In genomic region chr11:70410297-70410643, GRCm38 (mm10) we compare ENCODE assay signal across 8 mouse cellular contexts. TPM values are rescaled to one million over a fixed set of nuclear protein-coding genes. Genes with fewer than 3 reads are reported as not detected.
DNase-seq lines count a peak whose midpoint lies in the region; ATAC-seq lines count a peak whose summit lies in the region.

No protein-coding gene starts in this region.

- WGBS in lung, embryonic 15.5 days = 58% methylated on average over 6 of the region's 6 CpGs
- WGBS in limb, embryonic 12.5 days = 64% methylated on average over 6 of the region's 6 CpGs
- 62% methylated on average over 6 of the region's 6 CpGs for WGBS in neural tube, embryonic 15.5 days

- H3K9ac ChIP-seq in lung, embryonic 15.5 days = peak overlapping the region; percentile 93; the same call in 1 of the 2 replicates
- no peak overlapping the region; the same call in 1 of the 2 replicates for H3K9ac ChIP-seq in limb, embryonic 12.5 days (replicated peaks)
- H3K9ac ChIP-seq in neural tube, embryonic 15.5 days (replicated peaks) = peak overlapping the region; percentile 84

- H3K4me2 ChIP-seq in lung, embryonic 15.5 days = peak overlapping the region; percentile 76
- H3K4me2 ChIP-seq in limb, embryonic 12.5 days = peak overlapping the region; percentile 90
- H3K4me2 ChIP-seq in neural tube, embryonic 15.5 days = peak overlapping the region; percentile 79

- H3K27me3 ChIP-seq in lung, embryonic 15.5 days = no peaks in the 10 kb centered on the region
- no peaks in the 10 kb centered on the region for H3K27me3 ChIP-seq in limb, embryonic 12.5 days
- H3K27me3 ChIP-seq in neural tube, embryonic 15.5 days (replicated peaks) = no peaks in the 10 kb centered on the region

- intact Hi-C loops in left cerebral cortex, postnatal 14 days (cut with DNase I) = no loop called here

- H3K4me1 ChIP-seq in lung, embryonic 15.5 days = peaks cover 22% of the 10 kb centered on the region
- peaks cover 18% of the 10 kb centered on the region for H3K4me1 ChIP-seq in limb, embryonic 12.5 days (replicated peaks)
- peaks cover 27% of the 10 kb centered on the region for H3K4me1 ChIP-seq in neural tube, embryonic 15.5 days

- H3K9me3 ChIP-seq in lung, embryonic 15.5 days = no peaks in the 10 kb centered on the region
- H3K9me3 ChIP-seq in limb, embryonic 12.5 days = no peaks in the 10 kb centered on the region
- no peaks in the 10 kb centered on the region for H3K9me3 ChIP-seq in neural tube, embryonic 15.5 days (replicated peaks)

- DNase-seq in lung, adult 18-20 months = no peak
- no peak for DNase-seq in left cerebral cortex, postnatal 14 days (ENCODE audit: low spot score in 2 of 2)
- no peak for DNase-seq in spleen, adult 12 weeks (ENCODE audit: low spot score)
- no peak for DNase-seq in urinary bladder, postnatal 36 days (ENCODE audit: low spot score in 2 of 2)

- peak overlapping the region; percentile 75 for H3K4me3 ChIP-seq in lung, embryonic 15.5 days
- peak overlapping the region; percentile 97 for H3K4me3 ChIP-seq in limb, embryonic 12.5 days (replicated peaks)
- H3K4me3 ChIP-seq in neural tube, embryonic 15.5 days (replicated peaks) = peak overlapping the region; percentile 77

- peak overlapping the region; percentile 78; the same call in 1 of the 2 replicates for H3K27ac ChIP-seq in lung, embryonic 15.5 days
- H3K27ac ChIP-seq in limb, embryonic 12.5 days = peak overlapping the region; percentile 84; the same call in 1 of the 2 replicates
- peak overlapping the region; percentile 49 for H3K27ac ChIP-seq in neural tube, embryonic 15.5 days (replicated peaks)

- no peak for ATAC-seq in lung, embryonic 15.5 days (ENCODE audit: borderline replicate concordance, extremely low read depth, low FRiP score, low TSS enrichment)
- ATAC-seq in erythroblast, adult 5-6 weeks (replicated peaks; ENCODE audit: low FRiP score, poor library complexity, severe bottlenecking) = peak; percentile 42
- ATAC-seq in limb, embryonic 12.5 days (ENCODE audit: insufficient number of reproducible peaks, insufficient read depth, low FRiP score, low TSS enrichment, low read depth) = no peak; the same call in 1 of the 2 replicates
- peak; percentile 28 for ATAC-seq in neural tube, embryonic 15.5 days (ENCODE audit: low FRiP score)

- H3K36me3 ChIP-seq in lung, embryonic 15.5 days = peaks cover 7% of the 10 kb centered on the region
- H3K36me3 ChIP-seq in limb, embryonic 12.5 days = peaks cover 11% of the 10 kb centered on the region
- peaks cover 5% of the 10 kb centered on the region; the same call in 1 of the 2 replicates for H3K36me3 ChIP-seq in neural tube, embryonic 15.5 days

RNA-seq across cellular contexts. Expression of gene Pelp1, which starts 0.4 kb away (rescaled TPM):
- 38.1 and 38.2 TPM in 2 replicates for polyA plus RNA-seq in lung, embryonic 15.5 days (2015; fragmentation: Nextera tagmentation; extraction: Ambion mirVana)
- total RNA-seq in erythroblast, adult 5-6 weeks (2015; ENCODE audit: low replicate concordance) = 1.7 and 9.4 TPM in 2 replicates
- total RNA-seq in erythroblast, adult 5-6 weeks (2017; ENCODE audit: low replicate concordance) = 1.1 and 3.6 TPM in 2 replicates
- polyA plus RNA-seq in limb, embryonic 12.5 days (2016; fragmentation: Nextera tagmentation; extraction: Ambion mirVana) = 44.7 and 53.5 TPM in 2 replicates
- polyA plus RNA-seq in neural tube, embryonic 15.5 days (2015; fragmentation: Nextera tagmentation; extraction: Ambion mirVana) = 29.7 and 33.0 TPM in 2 replicates
- 10 to 100 TPM; 38.7 to 39.9 TPM for total RNA-seq in left cerebral cortex, postnatal 14 days (2021)

RNA-seq across cellular contexts. Expression of gene Arrb2, which starts 22.2 kb away (rescaled TPM):
- 15.3 and 19.3 TPM in 2 replicates for polyA plus RNA-seq in lung, embryonic 15.5 days (2015; fragmentation: Nextera tagmentation; extraction: Ambion mirVana)
- 37.4 and 64.9 TPM in 2 replicates for total RNA-seq in erythroblast, adult 5-6 weeks (2015; ENCODE audit: low replicate concordance)
- total RNA-seq in erythroblast, adult 5-6 weeks (2017; ENCODE audit: low replicate concordance) = 37.1 and 38.1 TPM in 2 replicates
- polyA plus RNA-seq in limb, embryonic 12.5 days (2016; fragmentation: Nextera tagmentation; extraction: Ambion mirVana) = 18.8 and 19.5 TPM in 2 replicates
- polyA plus RNA-seq in neural tube, embryonic 15.5 days (2015; fragmentation: Nextera tagmentation; extraction: Ambion mirVana) = 53.6 and 59.7 TPM in 2 replicates
- 10 to 100 TPM; 75.1 to 78.6 TPM for total RNA-seq in left cerebral cortex, postnatal 14 days (2021)

RNA-seq across cellular contexts. Expression of gene Med11, which starts 41.4 kb away (rescaled TPM):
- 40.5 and 43.1 TPM in 2 replicates for polyA plus RNA-seq in lung, embryonic 15.5 days (2015; fragmentation: Nextera tagmentation; extraction: Ambion mirVana)
- 11.5 and 20.5 TPM in 2 replicates for total RNA-seq in erythroblast, adult 5-6 weeks (2015; ENCODE audit: low replicate concordance)
- total RNA-seq in erythroblast, adult 5-6 weeks (2017; ENCODE audit: low replicate concordance) = 5.4 and 6.2 TPM in 2 replicates
- 43.0 and 44.0 TPM in 2 replicates for polyA plus RNA-seq in limb, embryonic 12.5 days (2016; fragmentation: Nextera tagmentation; extraction: Ambion mirVana)
- polyA plus RNA-seq in neural tube, embryonic 15.5 days (2015; fragmentation: Nextera tagmentation; extraction: Ambion mirVana) = 44.4 and 45.0 TPM in 2 replicates
- 10 to 100 TPM; 14.4 to 15.9 TPM for total RNA-seq in left cerebral cortex, postnatal 14 days (2021)

RNA-seq across cellular contexts. Expression of gene Zmynd15, which starts 49.0 kb away (rescaled TPM):
- polyA plus RNA-seq in lung, embryonic 15.5 days (2015; fragmentation: Nextera tagmentation; extraction: Ambion mirVana) = 0.45 and 0.73 TPM in 2 replicates
- total RNA-seq in erythroblast, adult 5-6 weeks (2015; ENCODE audit: low replicate concordance) = not detected in 2 replicates
- total RNA-seq in erythroblast, adult 5-6 weeks (2017; ENCODE audit: low replicate concordance) = not detected in 2 replicates
- polyA plus RNA-seq in limb, embryonic 12.5 days (2016; fragmentation: Nextera tagmentation; extraction: Ambion mirVana) = 0.40 and 0.58 TPM in 2 replicates
- polyA plus RNA-seq in neural tube, embryonic 15.5 days (2015; fragmentation: Nextera tagmentation; extraction: Ambion mirVana) = 0.60 and 1.0 TPM in 2 replicates
- total RNA-seq in left cerebral cortex, postnatal 14 days (2021) = under 1 TPM; 0.46 to 0.55 TPM

RNA-seq across cellular contexts. Expression of gene Cxcl16, which starts 49.5 kb away (rescaled TPM):
- 6.3 and 7.3 TPM in 2 replicates for polyA plus RNA-seq in lung, embryonic 15.5 days (2015; fragmentation: Nextera tagmentation; extraction: Ambion mirVana)
- not detected in 2 replicates for total RNA-seq in erythroblast, adult 5-6 weeks (2015; ENCODE audit: low replicate concordance)
- not detected in 2 replicates for total RNA-seq in erythroblast, adult 5-6 weeks (2017; ENCODE audit: low replicate concordance)
- 1.1 and 1.9 TPM in 2 replicates for polyA plus RNA-seq in limb, embryonic 12.5 days (2016; fragmentation: Nextera tagmentation; extraction: Ambion mirVana)
- polyA plus RNA-seq in neural tube, embryonic 15.5 days (2015; fragmentation: Nextera tagmentation; extraction: Ambion mirVana) = 7.4 and 8.5 TPM in 2 replicates
- 1 to 10 TPM in 1 of 2 experiments, under 1 TPM in 1; 0.66 to 1.3 TPM for total RNA-seq in left cerebral cortex, postnatal 14 days (2021)

Comparison
In these comparisons a context has a peak if more than half of its experiments do, and no peak if none do; other contexts are left out.
1. ATAC-seq: peak in erythroblast, adult 5-6 weeks (single experiment) and neural tube, embryonic 15.5 days (single experiment); none in lung, embryonic 15.5 days (single experiment) and limb, embryonic 12.5 days (single experiment).
2. Peak in every context shown above with its lines, with median percentiles within 50 percentile points of each other: H3K27ac ChIP-seq, H3K4me2 ChIP-seq and H3K4me3 ChIP-seq.